Mouse (Mus musculus) CH12.LX (cell line): Measurements from ENCODE around the gene Acbd7. TPM values are rescaled to one million over a fixed set of nuclear protein-coding genes. Genes with fewer than 3 reads are reported as not detected.

Experiments used
- DNase-seq: peaks from one replicate; pipeline ENCODE4 v3.0.0-alpha.2; 2013; ENCODE audit errors: extremely low read depth
- H3K27ac ChIP-seq: 2 replicates; pipeline ENCODE4 v1.5.1; 2012; ENCODE audit warnings: low read depth, mild to moderate bottlenecking, control low read depth, moderate library complexity; ENCODE audit not compliant: insufficient read depth
- H3K27me3 ChIP-seq: replicated peaks from 2 replicates; pipeline ENCODE3; 2012; ENCODE audit warnings: inconsistent platforms
- H3K36me3 ChIP-seq, 2 experiments: replicated peaks in 1 of 2; 2 replicates each; pipeline versions ENCODE3 to v1.6.1; 2012; ENCODE audit warnings: inconsistent platforms in 1 of 2, low read length in 1 of 2, mild to moderate bottlenecking in 1 of 2, mixed read lengths in 1 of 2, moderate library complexity in 1 of 2; ENCODE audit not compliant: control insufficient read depth in 1 of 2, insufficient read depth in 1 of 2
- H3K4me1 ChIP-seq, 2 experiments: 2 replicates each; pipeline ENCODE4 v1.6.1; 2012; ENCODE audit warnings: inconsistent platforms in 1 of 2, moderate library complexity in 1 of 2; ENCODE audit not compliant: insufficient read depth in 2 of 2, control insufficient read depth in 1 of 2
- H3K4me2 ChIP-seq: 2 replicates; pipeline ENCODE4 v1.6.1; 2012; ENCODE audit warnings: low read depth, mild to moderate bottlenecking, control low read depth; ENCODE audit not compliant: poor library complexity, insufficient read depth, severe bottlenecking
- H3K4me3 ChIP-seq, 3 experiments: fragments of 150-350 bp in 1 of 3; sonication (generic) in 1 of 3; replicated peaks in 1 of 3; 2 replicates each; pipeline versions ENCODE3 to v1.5.1; 2011 to 2012; ENCODE audit warnings: low read depth in 2 of 3, low read length in 2 of 3, mild to moderate bottlenecking in 2 of 3, moderate library complexity in 2 of 3, control low read depth in 1 of 3, improper control_type of control experiment in 1 of 3, inconsistent platforms in 1 of 3, mixed read lengths in 1 of 3; ENCODE audit not compliant: poor library complexity in 1 of 3
- H3K79me2 ChIP-seq: replicated peaks from 2 replicates; pipeline ENCODE4 v1.6.1; 2012; ENCODE audit warnings: mild to moderate bottlenecking, moderate library complexity; ENCODE audit not compliant: control insufficient read depth, poor library complexity, insufficient read depth, severe bottlenecking; ENCODE audit errors: extremely low read depth
- H3K9ac ChIP-seq: 2 replicates; pipeline ENCODE4 v1.6.1; 2012; ENCODE audit warnings: low read depth, mild to moderate bottlenecking, control low read depth, moderate library complexity; ENCODE audit not compliant: insufficient read depth
- H3K9me3 ChIP-seq: replicated peaks from 2 replicates; pipeline ENCODE3; 2012; ENCODE audit warnings: low read length, inconsistent platforms, mixed read lengths
- HCFC1 ChIP-seq: IDR thresholded peaks from 2 replicates; pipeline ENCODE4 v1.6.1; 2012; ENCODE audit warnings: low read depth, mild to moderate bottlenecking, inconsistent platforms, low read length, improper control_type of control experiment
- JUN ChIP-seq: IDR thresholded peaks from 2 replicates; pipeline ENCODE4 v1.6.1; 2011; ENCODE audit warnings: low read depth, mild to moderate bottlenecking, low read length, improper control_type of control experiment, moderate library complexity; ENCODE audit not compliant: insufficient read depth
- KAT2A ChIP-seq: IDR thresholded peaks from 2 replicates; pipeline ENCODE4 v1.6.1; 2012; ENCODE audit warnings: low read length, improper control_type of control experiment, inconsistent platforms; ENCODE audit not compliant: insufficient replicate concordance
- MAFK ChIP-seq: IDR thresholded peaks from 2 replicates; pipeline ENCODE4 v1.6.1; 2011; ENCODE audit warnings: low read length, improper control_type of control experiment; ENCODE audit not compliant: insufficient replicate concordance
- MAX ChIP-seq: IDR thresholded peaks from 2 replicates; pipeline ENCODE4 v1.6.1; 2011; ENCODE audit warnings: low read length, improper control_type of control experiment
- MAZ ChIP-seq: IDR thresholded peaks from 2 replicates; pipeline ENCODE4 v1.6.1; 2012; ENCODE audit warnings: low read depth, mild to moderate bottlenecking, inconsistent platforms, low read length, improper control_type of control experiment, moderate library complexity
- MXI1 ChIP-seq: IDR thresholded peaks from 2 replicates; pipeline ENCODE4 v1.6.1; 2011; ENCODE audit warnings: mild to moderate bottlenecking, low read depth, low read length, improper control_type of control experiment
- MYC ChIP-seq: IDR thresholded peaks from 2 replicates; pipeline ENCODE4 v1.6.1; 2011; ENCODE audit warnings: low read depth, mild to moderate bottlenecking, improper control_type of control experiment, low read length
- NELFE ChIP-seq: IDR thresholded peaks from 2 replicates; pipeline ENCODE4 v1.6.1; 2011; ENCODE audit warnings: low read depth, low read length, improper control_type of control experiment
- NRF1 ChIP-seq: IDR thresholded peaks from 2 replicates; pipeline ENCODE4 v1.6.1; 2014; ENCODE audit warnings: low read depth, mild to moderate bottlenecking, inconsistent platforms, low read length, improper control_type of control experiment, moderate library complexity
- TCF12 ChIP-seq: IDR thresholded peaks from 2 replicates; pipeline ENCODE4 v1.6.1; 2014; ENCODE audit warnings: low read depth, mild to moderate bottlenecking, inconsistent platforms, low read length, improper control_type of control experiment
- USF1 ChIP-seq: IDR thresholded peaks from 2 replicates; pipeline ENCODE4 v1.6.1; 2014; ENCODE audit warnings: low read depth, mild to moderate bottlenecking, inconsistent platforms, low read length, improper control_type of control experiment
- ZNF384 ChIP-seq: IDR thresholded peaks from 2 replicates; pipeline ENCODE4 v1.6.1; 2012; ENCODE audit warnings: low read depth, low read length, improper control_type of control experiment, inconsistent platforms
- dilution Hi-C: fragments of 300-500 bp; cut with MboI; formaldehyde crosslinking; loops from 2 replicates; pipeline ENCODE4 v1.14.3; 2020; ENCODE audit warnings: low sequenced_read_pairs; ENCODE audit not compliant: extremely low pct_unique_long_range_greater_than_20kb, extremely low pct_ligation_motif_present
- in situ Hi-C: fragments of 300-500 bp; cut with MboI; formaldehyde crosslinking; loops from 3 replicates; pipeline ENCODE4 v1.14.3; 2019; ENCODE audit warnings: low sequenced_read_pairs, low pct_ligation_motif_present, low pct_unique_long_range_greater_than_20kb, mixed read lengths
- polyA plus RNA-seq: library from polyadenylated mRNA; unstranded; fragments of >175 nt; gene quantifications from 2 replicates; pipeline ENCODE4 v1.2.1, GENCODE M21; 2012; ENCODE audit warnings: low read depth; ENCODE audit not compliant: insufficient read length
- total RNA-seq, 2 experiments: library from RNA; depleted of rRNA; stranded (reverse); fragments of 300-350 nt in 1 of 2; fragments of >200 nt in 1 of 2; gene quantifications; 2 replicates each; pipeline ENCODE4 v1.2.3; 2012 to 2014

The Acbd7 gene
- total and polyA plus RNA-seq, 3 experiments, result 0.30 TPM; not detected in 2

DNA sequence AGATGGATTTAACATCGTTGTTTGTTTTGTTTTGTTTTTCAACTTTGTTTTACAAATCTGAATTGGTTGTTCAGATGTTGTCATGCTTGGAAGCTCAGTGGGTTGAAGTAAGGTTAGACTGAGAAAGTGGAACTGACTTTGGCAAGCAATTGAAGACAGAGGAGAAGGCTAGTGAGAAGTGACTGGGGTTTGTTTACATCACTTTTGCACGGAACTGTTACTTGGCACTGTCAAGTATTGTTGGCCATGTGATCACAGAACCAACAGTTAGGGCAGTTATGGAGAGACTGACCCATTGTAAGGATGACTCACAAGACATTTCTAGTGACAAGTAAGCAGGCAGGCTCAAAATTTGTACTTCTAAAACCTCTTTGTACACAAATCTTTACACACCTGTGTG is 12.8 kb upstream of the Acbd7 start:
- Histone ChIP-seq H3K36me3 (peaks cover 20 to 73% of the 10 kb centered on the region in 2 experiments), H3K4me1 (peaks cover 0 to 7% of the 10 kb centered on the region in 2 experiments; a peak in 2 of 4 replicates), H3K9ac (no peak overlapping the region), H3K27ac (no peak overlapping the region), H3K79me2 (no peaks in the 10 kb centered on the region), H3K27me3 (no peaks in the 10 kb centered on the region), H3K9me3 (no peaks in the 10 kb centered on the region), H3K4me2 (no peak overlapping the region), H3K4me3 (no peak overlapping the region)
- TF ChIP-seq HCFC1 (no peak), MAX (no peak), NELFE (no peak)
- DNase-seq, result no peak
- in situ Hi-C loops (no loop called here), dilution Hi-C loops (no loop called here)

DNA sequence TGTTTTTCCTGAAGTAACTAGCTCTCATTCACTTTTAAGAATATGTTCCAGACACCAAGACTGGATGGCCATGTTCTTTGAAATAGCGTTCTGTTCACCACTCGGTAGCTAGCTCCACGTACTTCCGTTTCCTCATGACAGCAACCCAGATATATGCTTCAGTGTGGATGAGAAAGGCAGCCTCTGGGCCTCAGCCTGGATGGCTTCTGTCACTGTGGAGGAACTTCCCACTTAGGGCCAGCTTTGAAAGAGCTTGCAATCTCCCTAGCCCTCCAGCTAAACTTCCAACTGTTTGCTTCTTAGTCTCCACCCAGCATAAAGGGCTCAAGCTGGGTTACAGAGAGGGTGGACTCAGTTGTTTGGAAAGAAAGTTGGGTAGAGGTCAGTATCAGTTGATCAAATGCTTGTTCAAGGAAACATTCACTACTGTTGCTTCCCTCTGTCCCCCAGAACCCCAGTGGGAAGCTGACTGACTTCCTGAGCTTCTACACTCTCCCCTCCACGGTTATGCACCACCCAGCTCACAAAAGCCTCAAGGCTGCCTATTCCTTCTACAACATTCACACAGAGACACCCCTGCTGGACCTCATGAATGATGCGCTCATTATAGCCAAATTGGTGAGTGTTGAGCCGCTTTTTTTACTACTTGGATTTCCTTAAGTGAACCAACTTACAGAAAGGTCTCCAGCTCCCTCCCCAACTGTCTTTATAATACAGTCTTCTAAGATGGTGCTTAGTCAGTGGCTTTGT is 11.4 kb upstream of the Acbd7 start:
- Histone ChIP-seq H3K9me3 (no peaks in the 10 kb centered on the region), H3K79me2 (no peaks in the 10 kb centered on the region; the same call in 1 of the 2 replicates), H3K4me1 (peaks cover 0 to 13% of the 10 kb centered on the region in 2 experiments; a peak in 2 of 4 replicates), H3K27me3 (no peaks in the 10 kb centered on the region), H3K9ac (no peak overlapping the region), H3K4me2 (no peak overlapping the region), H3K4me3 (no peak overlapping the region), H3K27ac (no peak overlapping the region), H3K36me3 (peaks cover 28 to 80% of the 10 kb centered on the region in 2 experiments)
- DNase-seq, result no peak
- dilution Hi-C loops (no loop called here), in situ Hi-C loops (no loop called here)
- TF ChIP-seq TCF12, result no peak
- TF ChIP-seq NRF1, result no peak
- TF ChIP-seq MAZ, result no peak
- no peak for TF ChIP-seq JUN
- TF ChIP-seq KAT2A, result no peak

DNA sequence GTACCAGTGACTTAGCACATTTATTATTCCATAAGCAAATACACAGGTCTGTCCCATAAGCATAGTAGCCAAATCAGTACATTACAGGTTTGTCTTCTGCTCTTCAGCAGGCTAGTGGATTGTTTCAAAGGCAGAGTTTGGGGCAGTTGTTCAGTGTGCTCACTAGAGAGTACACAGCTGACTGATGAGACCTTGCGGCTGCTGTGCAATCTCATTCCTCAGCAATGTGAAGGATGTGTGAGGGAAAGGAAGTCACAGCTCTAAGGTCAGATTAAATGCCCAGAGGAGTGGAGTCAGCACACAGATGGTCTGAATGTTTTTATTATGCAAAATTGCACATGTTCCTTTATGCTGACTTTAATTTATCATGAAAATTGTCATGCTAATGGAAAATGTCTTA is 9.4 kb upstream of the Acbd7 start:
- H3K4me1 ChIP-seq, result peaks cover 3 to 30% of the 10 kb centered on the region in 2 experiments; a peak in 2 of 4 replicates
- TF ChIP-seq MXI1 (no peak), MYC (no peak), KAT2A (no peak), USF1 (no peak), MAFK (no peak), ZNF384 (no peak)
- TF ChIP-seq, all 38 proteins: peak for 0
- Histone ChIP-seq H3K4me3 (no peak overlapping the region), H3K4me2 (no peak overlapping the region), H3K36me3 (peaks cover 28 to 73% of the 10 kb centered on the region in 2 experiments), H3K9me3 (no peaks in the 10 kb centered on the region), H3K9ac (no peak overlapping the region), H3K27ac (no peak overlapping the region), H3K27me3 (no peaks in the 10 kb centered on the region), H3K79me2 (peaks cover 18% of the 10 kb centered on the region)
- no peak for DNase-seq
- in situ Hi-C loops, result no loop called here
- dilution Hi-C loops, result no loop called here
